Mouse (Mus musculus): ENCODE results near the gene Kdelr2.
"Not testable (repeated sequence)": the region's sequence is repeated elsewhere in the genome, so short reads cannot be mapped to it uniquely, and the experiment has no call there.

The Kdelr2 gene

GRCm38 (mm10) chr5:143403221-143404147 lies at the start of gene Kdelr2:
Kdelr2 (plus strand) TSS chr5:143403838.
- DNase-seq (ENCODE audit: low spot score in 2 of 2): peak; percentile 76 to 86

- DNase-seq (ENCODE audit: low spot score in 2 of 2): no peak
Observed at GRCm38 (mm10) chr5:143356017-143356416, 47.6 kb upstream of the Kdelr2 start.

DNA sequence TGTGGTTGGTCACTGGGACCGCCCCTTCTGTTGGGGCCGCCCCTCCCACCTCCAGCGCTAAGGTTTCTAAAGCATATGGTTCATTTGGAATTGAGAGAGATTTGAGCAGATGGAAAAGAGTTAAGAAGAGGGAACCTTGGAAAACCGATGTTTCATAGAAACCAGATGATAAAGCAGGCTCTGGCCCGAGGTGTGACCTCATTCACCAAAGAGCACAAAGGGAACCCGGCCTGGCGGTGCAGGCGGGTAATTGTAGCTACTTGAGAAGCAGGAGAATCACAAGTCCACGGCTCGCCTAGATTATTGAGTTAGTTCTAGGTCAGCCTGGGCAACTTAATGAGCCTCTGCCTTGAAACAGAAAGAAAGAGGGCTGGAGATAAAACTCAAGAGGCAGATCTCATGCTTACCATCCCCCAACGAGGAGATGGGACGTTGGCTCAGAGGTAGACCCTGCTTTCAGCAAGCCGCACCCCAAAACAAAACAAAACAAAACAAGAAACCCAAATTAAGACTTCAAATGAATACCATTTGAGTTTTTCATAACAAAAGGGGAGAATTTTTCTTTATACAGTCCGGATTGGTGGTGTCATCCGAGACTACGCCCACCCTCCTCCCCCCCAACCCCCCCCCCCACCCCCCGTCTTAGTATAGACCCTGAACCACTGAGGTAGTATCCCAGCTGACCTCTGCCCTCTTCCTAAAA lies 46.8 kb upstream of the Kdelr2 start, which contains the start of gene Grid2ip:
TSS of gene Grid2ip (plus strand) at position 653 of the 703 bp plus-strand sequence.
- DNase-seq (ENCODE audit: low spot score in 2 of 2): no peak

DNA sequence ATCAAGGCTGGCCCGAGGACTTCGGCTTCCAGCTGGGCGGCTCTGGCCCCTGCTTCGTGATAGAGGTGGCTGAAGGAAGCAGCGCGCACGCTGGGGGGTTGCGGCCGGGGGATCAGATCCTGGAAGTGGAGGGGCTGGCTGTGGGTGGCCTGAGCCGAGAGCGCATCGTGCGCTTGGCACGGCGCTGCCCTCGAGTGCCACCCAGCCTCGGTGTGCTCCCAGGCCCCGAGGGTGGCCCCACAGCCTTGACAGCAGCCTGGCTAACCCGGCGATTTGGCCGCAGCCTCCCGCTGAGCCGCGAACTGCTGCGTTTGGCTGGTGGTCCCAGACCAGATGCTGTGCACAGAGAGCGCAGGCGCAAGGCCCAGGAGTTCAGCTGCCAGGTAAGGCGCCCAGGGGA lies 46.1 kb upstream of the Kdelr2 start:
- DNase-seq (ENCODE audit: low spot score in 2 of 2): no peak

- DNase-seq (ENCODE audit: low spot score in 2 of 2): no peak
Observed at GRCm38 (mm10) chr5:143359263-143359662, 44.4 kb upstream of the Kdelr2 start.

DNA sequence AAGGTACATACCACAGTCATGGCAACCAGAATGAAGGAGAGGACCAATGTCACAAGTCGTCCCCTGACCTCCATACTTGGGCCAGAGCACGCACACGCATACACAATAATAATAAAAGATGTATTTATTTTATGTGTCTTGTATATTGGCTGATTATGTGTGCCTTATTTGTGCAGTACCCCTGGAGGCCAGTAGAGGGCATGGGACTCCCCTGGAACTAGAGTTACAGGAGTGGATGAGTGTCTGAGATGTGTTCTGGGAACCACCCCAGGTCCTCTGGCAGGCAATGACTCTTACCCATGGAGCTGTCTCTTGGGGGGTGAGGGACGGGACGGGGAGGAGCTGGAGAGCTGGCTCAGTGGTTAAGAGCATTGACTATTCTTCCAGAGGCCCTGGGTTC lies 43.6 kb upstream of the Kdelr2 start:
- DNase-seq (ENCODE audit: low spot score in 2 of 2): no peak

GRCm38 (mm10) chr5:143361428-143361827 lies 42.2 kb upstream of the Kdelr2 start:
- no peak for DNase-seq (ENCODE audit: low spot score in 2 of 2)

DNA sequence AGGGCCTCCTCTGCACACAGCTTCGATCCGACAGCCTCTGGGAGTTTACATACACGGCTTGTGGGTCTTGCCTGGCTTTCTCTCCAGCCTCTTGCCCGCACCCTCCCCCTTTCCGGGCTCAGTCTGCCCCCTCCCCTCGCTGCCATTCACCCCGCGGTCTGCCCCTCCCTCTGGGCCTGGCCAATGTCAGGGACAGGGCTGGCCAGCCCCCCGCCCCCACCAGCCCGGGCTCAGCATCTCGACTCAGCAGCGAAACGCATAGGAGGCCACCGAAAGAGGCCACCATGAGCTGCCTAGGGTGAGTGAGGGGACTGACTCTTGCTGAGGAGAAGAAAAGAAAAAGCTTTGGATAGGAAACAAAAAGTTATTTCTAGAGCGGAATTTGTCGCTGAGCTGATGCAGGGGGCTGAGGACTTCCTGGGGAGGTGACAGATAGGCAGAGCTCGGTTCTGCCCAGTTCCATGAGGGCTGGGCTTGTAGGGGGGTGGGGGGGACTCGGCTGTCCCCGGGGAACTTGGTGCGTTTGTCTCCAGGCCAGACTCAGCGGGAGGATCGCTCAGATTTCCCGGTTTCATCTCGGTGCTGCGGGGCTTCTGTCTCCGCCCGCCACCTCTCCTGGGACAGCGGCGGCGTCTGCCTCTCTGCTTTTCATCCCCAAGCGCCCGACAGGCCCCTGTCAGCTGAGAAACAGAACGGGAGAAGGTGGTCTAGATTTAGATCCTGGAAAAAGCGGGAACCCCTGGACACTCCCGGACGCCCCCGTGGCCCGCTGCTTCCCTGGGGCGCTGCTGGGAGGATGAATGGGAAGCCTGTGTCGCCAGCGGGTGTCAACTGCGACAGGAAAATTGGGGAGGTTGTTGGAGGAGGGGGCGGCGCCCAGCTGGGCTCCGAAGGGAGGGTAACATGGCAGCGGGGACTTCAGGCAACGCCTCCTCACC lies 39.7 kb upstream of the Kdelr2 start:
- no peak for DNase-seq (ENCODE audit: low spot score in 2 of 2)

GRCm38 (mm10) chr5:143367931-143368330 lies 35.7 kb upstream of the Kdelr2 start:
- DNase-seq (ENCODE audit: low spot score in 2 of 2): no peak

DNA sequence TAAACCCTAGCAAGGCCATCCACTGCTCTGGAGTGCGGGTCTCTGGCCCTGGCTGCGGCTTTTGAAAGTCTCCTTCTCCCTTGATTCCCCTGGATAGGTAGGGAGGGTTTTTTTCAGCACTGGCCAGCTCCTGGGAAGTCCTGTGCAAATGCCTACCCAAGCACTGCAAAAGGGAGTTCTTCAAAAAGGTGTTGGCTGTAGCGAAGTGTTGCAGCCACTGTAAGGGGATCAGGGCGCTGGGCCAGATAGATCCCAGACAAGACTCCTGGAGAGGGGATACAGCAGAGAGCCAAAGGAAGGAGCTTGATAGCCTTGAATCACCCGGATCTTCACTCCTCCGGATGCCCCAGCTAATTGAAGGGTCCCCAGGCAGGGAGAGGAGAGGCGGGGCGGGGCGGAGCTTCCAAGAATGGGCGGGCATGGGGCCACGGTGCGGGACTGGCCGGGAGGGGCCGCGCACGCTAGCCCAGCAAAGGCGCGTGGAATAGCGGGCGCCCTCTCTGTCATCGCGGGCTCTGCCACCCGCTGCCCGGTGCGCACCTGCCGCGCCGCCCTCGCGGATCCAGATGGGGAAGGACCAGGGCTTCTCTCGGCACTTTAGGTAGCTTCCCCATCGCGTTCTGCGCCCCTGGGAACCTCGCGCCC lies 33.9 kb upstream of the Kdelr2 start:
- DNase-seq (ENCODE audit: low spot score in 2 of 2): no peak

- DNase-seq (ENCODE audit: low spot score in 2 of 2): no peak
Observed at GRCm38 (mm10) chr5:143370416-143371145, 33.1 kb upstream of the Kdelr2 start.

- no peak for DNase-seq (ENCODE audit: low spot score in 2 of 2)
Observed at GRCm38 (mm10) chr5:143371146-143371510, 32.5 kb upstream of the Kdelr2 start.

- DNase-seq (ENCODE audit: low spot score in 2 of 2): no peak
Observed at GRCm38 (mm10) chr5:143372818-143373217, 30.8 kb upstream of the Kdelr2 start.

- DNase-seq (ENCODE audit: low spot score in 2 of 2): peak; percentile 24 to 58
Observed at GRCm38 (mm10) chr5:143375242-143375641, 28.4 kb upstream of the Kdelr2 start.

- no peak for DNase-seq (ENCODE audit: low spot score in 2 of 2)
Observed at GRCm38 (mm10) chr5:143376156-143376555, 27.5 kb upstream of the Kdelr2 start.

GRCm38 (mm10) chr5:143386797-143387621 lies 16.6 kb upstream of the Kdelr2 start:
- DNase-seq (ENCODE audit: low spot score in 2 of 2): peak in 1 of 2 experiments; percentile 7

DNA sequence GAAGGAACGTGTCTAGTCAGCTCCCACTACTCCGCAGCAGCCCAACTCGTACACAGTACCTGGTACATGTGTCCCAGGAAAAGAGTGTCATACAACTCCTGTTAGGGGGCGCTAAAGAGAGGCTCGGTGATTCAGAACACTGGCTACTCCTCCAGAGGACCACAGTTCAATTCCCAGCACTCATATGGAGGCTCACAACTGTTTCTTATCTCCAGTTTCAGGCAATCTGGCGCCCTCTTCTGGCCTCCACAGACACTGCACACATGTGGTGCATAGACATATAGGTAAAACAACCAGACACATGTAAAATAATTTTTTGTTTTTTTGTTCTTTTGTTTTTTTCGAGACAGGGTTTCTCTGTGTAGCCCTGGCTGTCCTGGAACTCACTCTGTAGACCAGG lies 9.5 kb upstream of the Kdelr2 start:
- no peak for DNase-seq (ENCODE audit: low spot score in 2 of 2)

- DNase-seq (ENCODE audit: low spot score in 2 of 2): not testable (repeated sequence)
Observed at GRCm38 (mm10) chr5:143394966-143395365, 8.7 kb upstream of the Kdelr2 start.

- DNase-seq (ENCODE audit: low spot score in 2 of 2): peak in 1 of 2 experiments; percentile 44
Observed at GRCm38 (mm10) chr5:143395649-143396048, 8.0 kb upstream of the Kdelr2 start.

DNA sequence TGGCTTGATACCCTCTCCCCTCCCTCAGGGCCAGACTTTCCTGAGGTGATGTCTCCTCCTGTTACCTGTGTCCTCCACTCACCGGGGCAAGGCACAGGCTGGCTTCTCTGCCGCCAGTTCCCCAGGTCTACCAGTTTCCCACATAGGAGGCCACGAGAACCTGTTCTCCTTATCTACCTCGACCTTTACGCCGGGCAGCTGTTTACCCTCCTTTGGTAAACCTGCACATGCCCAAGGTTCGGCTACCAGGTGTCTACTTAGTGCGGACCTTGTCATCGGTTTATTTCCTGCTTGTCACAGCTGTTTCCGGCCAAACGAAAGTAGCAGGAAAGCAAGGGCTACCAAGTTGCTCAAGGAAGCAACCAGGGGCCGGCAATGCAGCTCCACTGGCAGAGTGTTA lies 3.1 kb upstream of the Kdelr2 start:
- no peak for DNase-seq (ENCODE audit: low spot score in 2 of 2)

Measured in spleen, postnatal 14 days (tissue).